Mouse (Mus musculus): ENCODE measurements around the gene Itk. TPM values are rescaled to one million over a fixed set of nuclear protein-coding genes. Genes with fewer than 3 reads are reported as not detected.

Gene Itk
- polyA plus RNA-seq, 1 experiment = not detected

- no peak overlapping the region for H3K4me3 ChIP-seq (ENCODE audit: insufficient read depth, low read depth, low read length)
- no peak overlapping the region for H3K27ac ChIP-seq (replicated peaks; ENCODE audit: low read depth, low read length)
- no peaks in the 10 kb centered on the region for H3K4me1 ChIP-seq (ENCODE audit: control insufficient read depth, insufficient read depth, insufficient read length, low read length)
These were observed 78.7 kb downstream of the Itk start for GRCm38 (mm10) chr11:46310647-46311063.

DNA sequence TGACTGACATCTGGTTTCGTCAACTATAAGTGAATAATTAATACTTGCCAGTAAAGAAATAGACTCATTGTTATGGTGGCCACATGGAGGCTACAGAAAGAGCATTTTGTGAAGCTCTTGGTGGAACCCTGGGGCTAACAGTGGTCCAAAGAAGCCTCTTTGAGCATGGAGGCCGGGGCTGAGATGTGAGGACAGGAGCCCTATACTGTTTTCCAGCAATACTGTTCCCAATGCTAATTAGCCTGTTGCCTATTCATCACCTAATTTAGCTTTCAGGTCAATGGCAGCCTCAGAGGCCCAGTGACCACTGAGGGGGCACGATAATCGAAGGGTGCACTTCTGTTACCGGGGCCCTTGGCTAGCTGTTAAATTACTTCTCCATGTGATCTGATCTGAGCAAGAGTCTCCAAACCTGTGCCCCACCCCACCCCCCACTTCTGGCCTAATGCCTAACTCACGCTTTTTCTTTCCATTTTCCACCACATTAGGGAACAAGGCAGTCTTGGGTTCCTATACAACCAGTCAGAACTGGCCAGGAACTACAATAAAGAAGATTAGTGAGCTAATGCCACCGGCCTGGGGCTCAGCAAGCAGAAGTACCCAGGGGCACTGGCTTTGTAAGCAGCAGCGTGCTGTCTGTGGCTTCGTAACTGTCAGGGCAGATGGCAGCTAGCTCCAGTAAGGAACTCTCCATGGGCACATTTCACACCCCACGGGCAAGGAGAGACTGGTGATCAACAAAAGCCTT, 79.3 kb downstream of the Itk start:
- no peak overlapping the region for H3K4me3 ChIP-seq (ENCODE audit: insufficient read depth, low read depth, low read length)
- H3K4me1 ChIP-seq (ENCODE audit: control insufficient read depth, insufficient read depth, insufficient read length, low read length) = no peaks in the 10 kb centered on the region
- H3K27ac ChIP-seq (replicated peaks; ENCODE audit: low read depth, low read length) = no peak overlapping the region

DNA sequence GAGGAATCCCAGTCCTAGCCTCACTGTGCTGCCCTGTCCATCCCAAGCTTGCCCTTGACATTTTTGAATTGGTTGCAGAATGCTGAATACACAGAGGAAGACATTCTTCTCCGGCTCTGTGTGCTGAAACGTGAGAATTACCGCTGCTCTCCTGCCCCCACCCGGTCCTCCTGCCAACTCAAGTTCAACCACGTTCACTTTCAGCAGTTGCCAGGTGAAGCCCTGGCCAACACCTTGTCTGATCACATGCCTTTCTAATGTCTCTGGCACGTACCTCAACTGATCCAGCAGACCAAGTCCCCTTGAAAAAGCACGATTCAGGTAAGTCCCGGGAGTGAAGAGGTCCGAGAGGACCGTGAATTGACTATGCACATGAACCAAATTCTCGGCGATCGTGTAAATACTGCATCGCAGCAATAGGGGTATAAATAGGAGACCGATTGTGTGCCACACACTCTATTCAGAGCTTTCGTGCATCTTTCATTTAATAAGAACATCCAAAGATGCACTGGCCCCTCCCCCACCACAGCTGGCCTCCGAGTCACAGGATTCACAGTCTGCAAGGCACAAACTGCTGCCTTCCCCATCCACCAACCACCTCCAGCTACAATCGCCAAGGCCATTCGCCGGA, 80.1 kb downstream of the Itk start:
- no peaks in the 10 kb centered on the region for H3K4me1 ChIP-seq (ENCODE audit: control insufficient read depth, insufficient read depth, insufficient read length, low read length)
- H3K4me3 ChIP-seq (ENCODE audit: insufficient read depth, low read depth, low read length) = no peak overlapping the region
- H3K27ac ChIP-seq (replicated peaks; ENCODE audit: low read depth, low read length) = no peak overlapping the region

GRCm38 (mm10) chr11:46308271-46308974, 80.9 kb downstream of the Itk start:
- no peak overlapping the region for H3K4me3 ChIP-seq (ENCODE audit: insufficient read depth, low read depth, low read length)
- no peaks in the 10 kb centered on the region for H3K4me1 ChIP-seq (ENCODE audit: control insufficient read depth, insufficient read depth, insufficient read length, low read length)
- no peak overlapping the region for H3K27ac ChIP-seq (replicated peaks; ENCODE audit: low read depth, low read length)

DNA sequence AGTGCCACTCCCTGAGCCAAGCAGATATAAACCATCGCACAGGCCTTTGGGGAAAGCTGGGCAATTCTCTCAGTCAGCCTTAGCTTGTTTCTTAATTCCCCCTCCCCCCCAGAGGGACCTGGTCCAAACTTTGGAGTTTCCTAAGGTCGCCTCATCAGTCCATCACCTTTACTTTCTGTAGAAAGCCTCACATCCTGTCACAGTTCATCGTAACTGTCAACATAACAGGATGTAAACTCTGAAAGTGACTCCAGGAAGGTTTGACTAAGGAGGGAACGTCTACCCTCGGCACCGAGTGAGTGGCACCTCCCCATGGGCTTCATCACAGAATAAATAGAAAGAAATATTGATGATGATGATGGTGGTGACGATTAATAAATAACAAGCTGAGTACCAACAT, 81.5 kb downstream of the Itk start:
- H3K27ac ChIP-seq (replicated peaks; ENCODE audit: low read depth, low read length) = no peak overlapping the region

GRCm38 (mm10) chr11:46306776-46307175, 82.5 kb downstream of the Itk start:
- Histone ChIP-seq H3K27ac (replicated peaks; ENCODE audit: low read depth, low read length) (no peak overlapping the region), H3K4me1 (ENCODE audit: control insufficient read depth, insufficient read depth, insufficient read length, low read length) (no peaks in the 10 kb centered on the region), H3K4me3 (ENCODE audit: insufficient read depth, low read depth, low read length) (no peak overlapping the region)

More for the DNA sequence above, 81.5 kb downstream of the Itk start:
- no peak overlapping the region for H3K4me3 ChIP-seq (ENCODE audit: insufficient read depth, low read depth, low read length)
- no peaks in the 10 kb centered on the region for H3K4me1 ChIP-seq (ENCODE audit: control insufficient read depth, insufficient read depth, insufficient read length, low read length)

DNA sequence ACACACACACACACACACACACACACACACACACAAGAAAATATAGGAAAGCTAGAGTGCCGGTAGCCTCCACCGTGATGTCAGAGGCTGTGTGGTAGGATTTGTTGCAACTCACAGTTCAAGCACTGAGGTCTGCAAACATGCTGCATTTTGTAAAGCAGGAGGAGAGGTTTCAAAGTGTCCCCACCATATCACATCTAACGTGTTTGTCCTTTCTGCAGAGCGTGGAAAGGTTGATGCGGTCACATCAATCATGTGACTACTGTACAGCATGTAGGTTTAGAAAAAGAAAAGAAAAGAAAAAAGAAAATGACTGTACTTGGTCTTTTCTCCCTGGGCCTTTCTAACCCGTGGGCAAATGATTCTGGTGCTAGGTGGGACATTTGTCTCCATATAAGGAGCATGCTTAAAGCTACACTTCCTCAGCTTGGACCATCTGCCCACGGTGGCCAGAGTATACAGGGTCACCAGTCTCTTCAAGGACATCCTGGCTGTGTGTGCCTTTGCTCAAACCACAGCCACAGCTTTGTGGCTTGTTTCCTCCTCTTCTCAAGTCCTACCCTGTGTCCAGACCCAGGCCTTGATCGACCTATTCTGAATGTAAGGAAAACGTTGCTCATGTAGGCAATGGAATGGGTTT, 83.3 kb downstream of the Itk start:
- H3K27ac ChIP-seq (replicated peaks; ENCODE audit: low read depth, low read length) = no peak overlapping the region

GRCm38 (mm10) chr11:46304864-46305710, 84.2 kb downstream of the Itk start:
- H3K4me1 ChIP-seq (ENCODE audit: control insufficient read depth, insufficient read depth, insufficient read length, low read length) = no peaks in the 10 kb centered on the region
- H3K27ac ChIP-seq (replicated peaks; ENCODE audit: low read depth, low read length) = no peak overlapping the region

More for the DNA sequence above, 83.3 kb downstream of the Itk start:
- Histone ChIP-seq H3K4me3 (ENCODE audit: insufficient read depth, low read depth, low read length) (no peak overlapping the region), H3K4me1 (ENCODE audit: control insufficient read depth, insufficient read depth, insufficient read length, low read length) (no peaks in the 10 kb centered on the region)

DNA sequence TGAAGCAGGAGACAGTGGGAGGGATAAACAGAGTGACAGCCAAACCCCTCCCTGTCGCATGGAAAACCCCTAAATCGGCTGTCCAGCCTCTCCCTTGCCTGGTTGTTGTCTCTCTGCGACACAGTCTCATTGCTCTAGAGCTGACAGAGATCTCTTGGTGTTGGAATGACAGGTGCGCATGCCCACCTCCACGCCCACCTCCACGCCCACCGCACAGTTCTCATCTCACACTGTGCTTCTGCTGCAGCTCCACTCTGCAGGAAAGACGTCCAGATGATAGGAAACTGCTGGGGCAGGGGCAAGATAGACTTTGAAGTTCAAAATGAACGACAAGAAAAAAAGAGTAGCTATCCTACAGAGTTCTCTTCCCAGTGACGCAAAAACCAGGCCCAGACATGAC, 85.2 kb downstream of the Itk start:
- Histone ChIP-seq H3K27ac (replicated peaks; ENCODE audit: low read depth, low read length) (no peak overlapping the region), H3K4me3 (ENCODE audit: insufficient read depth, low read depth, low read length) (no peak overlapping the region), H3K4me1 (ENCODE audit: control insufficient read depth, insufficient read depth, insufficient read length, low read length) (no peaks in the 10 kb centered on the region)

More at GRCm38 (mm10) chr11:46304864-46305710, 84.2 kb downstream of the Itk start:
- no peak overlapping the region for H3K4me3 ChIP-seq (ENCODE audit: insufficient read depth, low read depth, low read length)

GRCm38 (mm10) chr11:46302471-46302870, 86.8 kb downstream of the Itk start:
- Histone ChIP-seq H3K4me3 (ENCODE audit: insufficient read depth, low read depth, low read length) (no peak overlapping the region), H3K4me1 (ENCODE audit: control insufficient read depth, insufficient read depth, insufficient read length, low read length) (no peaks in the 10 kb centered on the region), H3K27ac (replicated peaks; ENCODE audit: low read depth, low read length) (no peak overlapping the region)

DNA sequence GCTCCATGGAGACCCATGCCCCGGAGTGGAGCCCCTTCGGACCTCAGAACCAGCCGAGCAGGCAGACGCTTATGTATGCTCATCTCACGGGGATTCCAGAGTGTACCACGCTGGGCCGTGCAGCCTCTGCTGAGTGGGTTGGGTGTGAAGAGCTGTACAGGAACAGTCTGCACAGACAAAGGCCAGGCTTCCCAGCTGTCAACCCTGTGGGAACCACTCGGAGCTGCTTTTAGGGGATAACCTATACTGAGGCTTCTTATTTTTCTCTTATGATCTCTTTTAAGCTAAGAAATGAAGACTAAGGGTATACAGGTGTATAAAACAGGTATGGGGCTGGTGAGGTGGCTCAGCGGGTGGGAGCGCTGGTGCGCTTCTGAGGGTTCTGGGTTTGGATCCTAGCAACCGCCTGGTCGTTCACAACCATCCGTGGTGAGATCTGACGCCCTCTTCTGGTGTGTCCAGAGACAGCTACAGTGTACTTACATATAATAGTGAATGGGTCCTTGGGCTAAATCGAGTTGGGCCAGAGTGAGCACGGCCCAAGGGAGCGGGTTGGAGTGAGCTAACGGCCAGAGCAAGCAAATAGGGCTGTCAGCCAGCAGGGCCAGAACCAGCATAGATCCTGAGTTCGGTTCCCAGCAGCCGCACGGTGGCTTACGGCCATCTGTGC, 87.6 kb downstream of the Itk start:
- no peaks in the 10 kb centered on the region for H3K4me1 ChIP-seq (ENCODE audit: control insufficient read depth, insufficient read depth, insufficient read length, low read length)
- H3K27ac ChIP-seq (replicated peaks; ENCODE audit: low read depth, low read length) = no peak overlapping the region
- H3K4me3 ChIP-seq (ENCODE audit: insufficient read depth, low read depth, low read length) = no peak overlapping the region

- H3K4me1 ChIP-seq (ENCODE audit: control insufficient read depth, insufficient read depth, insufficient read length, low read length) = no peaks in the 10 kb centered on the region
- no peak overlapping the region for H3K4me3 ChIP-seq (ENCODE audit: insufficient read depth, low read depth, low read length)
- no peak overlapping the region for H3K27ac ChIP-seq (replicated peaks; ENCODE audit: low read depth, low read length)
These were observed 89.4 kb downstream of the Itk start for GRCm38 (mm10) chr11:46299901-46300300.

- no peak overlapping the region for H3K27ac ChIP-seq (replicated peaks; ENCODE audit: low read depth, low read length)
- H3K4me1 ChIP-seq (ENCODE audit: control insufficient read depth, insufficient read depth, insufficient read length, low read length) = no peaks in the 10 kb centered on the region
- no peak overlapping the region for H3K4me3 ChIP-seq (ENCODE audit: insufficient read depth, low read depth, low read length)
These were observed 90.2 kb downstream of the Itk start for GRCm38 (mm10) chr11:46298889-46299785.

Measured in brown adipose tissue, adult 24 weeks (tissue).